Mouse (Mus musculus) stomach, adult 2 months (tissue): ENCODE results near the gene Ubr7. TPM values are rescaled to one million over a fixed set of nuclear protein-coding genes. Genes with fewer than 3 reads are reported as not detected.

Experiments used
- polyA plus RNA-seq: library from polyadenylated mRNA; depleted of rRNA; stranded (reverse); fragments of >200 nt; gene quantifications from 2 replicates; pipeline ENCODE4 v1.2.3, GENCODE M21; 2012; rRNA removed

Gene Ubr7
- polyA plus RNA-seq = 2.2 and 3.3 TPM in 2 replicates

DNA sequence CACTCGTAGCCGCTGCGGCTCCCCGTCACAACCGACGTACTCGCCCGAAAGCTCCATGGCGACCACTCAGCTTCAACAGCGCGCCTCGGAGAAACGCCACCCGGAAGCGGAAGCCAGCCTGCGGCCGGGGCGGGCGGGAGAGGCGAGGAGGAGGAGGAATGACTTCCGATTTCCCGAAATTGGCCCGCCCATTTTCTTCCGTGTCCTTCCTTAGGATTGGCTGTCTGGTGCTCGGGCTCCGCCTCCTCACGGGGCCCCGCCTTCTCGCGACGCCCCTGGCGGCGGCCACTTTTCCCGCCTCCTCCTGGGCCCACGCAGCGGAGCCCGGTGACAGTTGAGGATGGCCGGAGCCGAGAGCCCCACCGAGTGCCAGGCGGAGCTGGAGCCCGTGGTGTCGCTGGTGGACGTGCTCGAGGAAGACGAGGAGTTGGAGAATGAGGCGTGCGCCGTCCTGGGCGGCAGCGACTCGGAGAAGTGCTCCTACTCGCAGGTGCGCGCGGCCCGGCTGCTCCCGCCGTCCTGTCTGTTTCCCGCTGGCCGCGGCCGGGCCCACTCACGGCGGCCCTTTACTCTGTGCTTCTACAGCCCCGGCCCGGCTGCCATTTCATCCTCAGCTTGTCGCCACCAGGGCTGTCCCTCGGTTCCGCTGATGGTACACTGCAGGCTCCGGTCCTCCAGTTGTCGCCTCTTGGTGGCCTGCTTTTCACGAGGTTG lies at the start of gene Ubr7, which contains the start of the genes Gm28051 and Gon7:
Gene Ubr7, plus strand, starts transcription at position 279 of the 714 bp plus-strand sequence.
Gene Gm28051, minus strand, starts transcription at position 77 of the 714 bp plus-strand sequence.
Gene Gon7, minus strand, starts transcription at position 115 of the 714 bp plus-strand sequence.

GRCm38 (mm10) chr12:102743589-102744574 lies 13.9 kb upstream of the Ubr7 start, which contains the start of the genes Moap1 and Tmem251:
Gene Moap1 (minus strand): TSS chr12:102743661.
Gene Tmem251 (plus strand): TSS chr12:102743762.

GRCm38 (mm10) chr12:102758403-102758756 lies 613 bp downstream of the Ubr7 start, which contains the start of gene Gm20604:
Gene Gm20604 (minus strand): TSS chr12:102758672.

Other genes starting within 250 kb of the Ubr7 start
- gene Chga, start 203.0 kb upstream of the Ubr7 start, polyA plus RNA-seq = 425 TPM in 2 replicates
- gene Itpk1, start 53.0 kb upstream of the Ubr7 start, polyA plus RNA-seq = 44.7 and 49.4 TPM in 2 replicates
- gene Moap1, start 14.3 kb upstream of the Ubr7 start, polyA plus RNA-seq = 0.22 and 0.43 TPM in 2 replicates
- 1.2 and 2.5 TPM in 2 replicates for gene Tmem251, start 14.2 kb upstream of the Ubr7 start, polyA plus RNA-seq
- gene Gm28051, start 202 bp upstream of the Ubr7 start, polyA plus RNA-seq = not detected in 2 replicates
- 4.6 and 5.5 TPM in 2 replicates for gene Gon7, start 164 bp upstream of the Ubr7 start, polyA plus RNA-seq
- 0.14 and 0.18 TPM in 2 replicates for gene Gm20604, start 705 bp downstream of the Ubr7 start, polyA plus RNA-seq
- 2.6 and 3.3 TPM in 2 replicates for gene Btbd7, start 120.5 kb downstream of the Ubr7 start, polyA plus RNA-seq
- gene Cox8c, start 141.3 kb downstream of the Ubr7 start, polyA plus RNA-seq = not detected in 2 replicates
- gene Unc79, start 190.9 kb downstream of the Ubr7 start, polyA plus RNA-seq = 0.09 and 1.6 TPM in 2 replicates